Mouse (Mus musculus): ENCODE measurements around the gene Tnfsfm13. TPM values are rescaled to one million over a fixed set of nuclear protein-coding genes. Genes with fewer than 3 reads are reported as not detected.

Gene Tnfsfm13
- polyA plus RNA-seq, 1 experiment from 2014 or later, result 4.4 TPM

GRCm38 (mm10) chr11:69710470-69710869, 14.6 kb upstream of the Tnfsfm13 start:
- 71% methylated on average over 3 of the region's 3 CpGs for WGBS
- H3K4me2 ChIP-seq, result no peak overlapping the region
- no peak overlapping the region for H3K4me3 ChIP-seq (ENCODE audit: low read depth, low read length)
- no peak for ATAC-seq (ENCODE audit: insufficient read depth)
- no peak for DNase-seq
- H3K9ac ChIP-seq, result no peak overlapping the region
- no peak overlapping the region for H3K27ac ChIP-seq (ENCODE audit: low read depth)
- no peaks in the 10 kb centered on the region for H3K27me3 ChIP-seq (ENCODE audit: insufficient read depth, low read length)
- H3K36me3 ChIP-seq (ENCODE audit: insufficient read depth), result no peaks in the 10 kb centered on the region
- no peak for TF ChIP-seq CTCF (IDR thresholded peaks at IDR 0.05; ENCODE audit: low read depth)
- H3K4me1 ChIP-seq (ENCODE audit: insufficient read depth), result no peaks in the 10 kb centered on the region
- no peaks in the 10 kb centered on the region for H3K9me3 ChIP-seq (ENCODE audit: low read depth, low read length)

GRCm38 (mm10) chr11:69709554-69710446, 13.9 kb upstream of the Tnfsfm13 start:
- 42% methylated on average over 11 of the region's 11 CpGs for WGBS
- ATAC-seq (ENCODE audit: insufficient read depth) (no peak), DNase-seq (no peak)
- Histone ChIP-seq H3K27me3 (ENCODE audit: insufficient read depth, low read length) (no peaks in the 10 kb centered on the region), H3K4me3 (ENCODE audit: low read depth, low read length) (no peak overlapping the region), H3K4me1 (ENCODE audit: insufficient read depth) (no peaks in the 10 kb centered on the region), H3K27ac (ENCODE audit: low read depth) (no peak overlapping the region), H3K4me2 (no peak overlapping the region), H3K9ac (no peak overlapping the region; the same call in 1 of the 2 replicates), H3K36me3 (ENCODE audit: insufficient read depth) (no peaks in the 10 kb centered on the region), H3K9me3 (ENCODE audit: low read depth, low read length) (no peaks in the 10 kb centered on the region)
- no peak for TF ChIP-seq CTCF (IDR thresholded peaks at IDR 0.05; ENCODE audit: low read depth)

GRCm38 (mm10) chr11:69708614-69709265, 12.8 kb upstream of the Tnfsfm13 start:
- ATAC-seq (ENCODE audit: insufficient read depth), result no peak
- Histone ChIP-seq H3K27me3 (ENCODE audit: insufficient read depth, low read length) (no peaks in the 10 kb centered on the region), H3K9me3 (ENCODE audit: low read depth, low read length) (no peaks in the 10 kb centered on the region), H3K27ac (ENCODE audit: low read depth) (no peak overlapping the region), H3K36me3 (ENCODE audit: insufficient read depth) (no peaks in the 10 kb centered on the region), H3K4me3 (ENCODE audit: low read depth, low read length) (no peak overlapping the region), H3K9ac (no peak overlapping the region), H3K4me2 (no peak overlapping the region), H3K4me1 (ENCODE audit: insufficient read depth) (no peaks in the 10 kb centered on the region)
- no peak for DNase-seq
- no peak for TF ChIP-seq CTCF (IDR thresholded peaks at IDR 0.05; ENCODE audit: low read depth)
- 65% methylated on average over 3 of the region's 3 CpGs for WGBS

GRCm38 (mm10) chr11:69707873-69708381, 12.0 kb upstream of the Tnfsfm13 start:
- Histone ChIP-seq H3K4me3 (ENCODE audit: low read depth, low read length) (no peak overlapping the region), H3K4me1 (ENCODE audit: insufficient read depth) (no peaks in the 10 kb centered on the region), H3K36me3 (ENCODE audit: insufficient read depth) (no peaks in the 10 kb centered on the region), H3K27ac (ENCODE audit: low read depth) (no peak overlapping the region), H3K9me3 (ENCODE audit: low read depth, low read length) (no peaks in the 10 kb centered on the region), H3K4me2 (no peak overlapping the region), H3K9ac (no peak overlapping the region), H3K27me3 (ENCODE audit: insufficient read depth, low read length) (no peaks in the 10 kb centered on the region)
- TF ChIP-seq CTCF (IDR thresholded peaks at IDR 0.05; ENCODE audit: low read depth), result no peak
- ATAC-seq (ENCODE audit: insufficient read depth) (no peak), DNase-seq (no peak)
- WGBS, result 80% methylated on average over 4 of the region's 4 CpGs

GRCm38 (mm10) chr11:69707480-69707847, 11.6 kb upstream of the Tnfsfm13 start:
- Histone ChIP-seq H3K4me3 (ENCODE audit: low read depth, low read length) (no peak overlapping the region), H3K9ac (no peak overlapping the region), H3K27ac (ENCODE audit: low read depth) (no peak overlapping the region), H3K4me1 (ENCODE audit: insufficient read depth) (no peaks in the 10 kb centered on the region), H3K36me3 (ENCODE audit: insufficient read depth) (no peaks in the 10 kb centered on the region), H3K4me2 (no peak overlapping the region), H3K27me3 (ENCODE audit: insufficient read depth, low read length) (no peaks in the 10 kb centered on the region), H3K9me3 (ENCODE audit: low read depth, low read length) (no peaks in the 10 kb centered on the region)
- no peak for ATAC-seq (ENCODE audit: insufficient read depth)
- 76% methylated on average over 4 of the region's 4 CpGs for whole genome bisulfite sequencing
- DNase-seq, result no peak
- no peak for TF ChIP-seq CTCF (IDR thresholded peaks at IDR 0.05; ENCODE audit: low read depth)

- DNase-seq, result no peak
- Histone ChIP-seq H3K4me1 (ENCODE audit: insufficient read depth) (no peaks in the 10 kb centered on the region), H3K4me3 (ENCODE audit: low read depth, low read length) (no peak overlapping the region), H3K9me3 (ENCODE audit: low read depth, low read length) (no peaks in the 10 kb centered on the region), H3K9ac (no peak overlapping the region), H3K4me2 (no peak overlapping the region), H3K27me3 (ENCODE audit: insufficient read depth, low read length) (no peaks in the 10 kb centered on the region), H3K27ac (ENCODE audit: low read depth) (no peak overlapping the region), H3K36me3 (ENCODE audit: insufficient read depth) (no peaks in the 10 kb centered on the region)
- no peak for ATAC-seq (ENCODE audit: insufficient read depth)
- WGBS, result 47% methylated on average over 6 of the region's 6 CpGs
- no peak for TF ChIP-seq CTCF (IDR thresholded peaks at IDR 0.05; ENCODE audit: low read depth)
Observed at GRCm38 (mm10) chr11:69706775-69707479, 11.0 kb upstream of the Tnfsfm13 start.

- H3K9me3 ChIP-seq (ENCODE audit: low read depth, low read length), result no peaks in the 10 kb centered on the region
- no peaks in the 10 kb centered on the region for H3K4me1 ChIP-seq (ENCODE audit: insufficient read depth)
- TF ChIP-seq CTCF (IDR thresholded peaks at IDR 0.05; ENCODE audit: low read depth), result no peak
- 22% methylated on average over 2 of the region's 2 CpGs for WGBS
- no peak overlapping the region for H3K27ac ChIP-seq (ENCODE audit: low read depth)
- no peak overlapping the region for H3K4me2 ChIP-seq
- H3K36me3 ChIP-seq (ENCODE audit: insufficient read depth), result no peaks in the 10 kb centered on the region
- H3K9ac ChIP-seq, result no peak overlapping the region
- ATAC-seq (ENCODE audit: insufficient read depth), result no peak
- no peaks in the 10 kb centered on the region for H3K27me3 ChIP-seq (ENCODE audit: insufficient read depth, low read length)
- no peak overlapping the region for H3K4me3 ChIP-seq (ENCODE audit: low read depth, low read length)
- no peak for DNase-seq
Observed at GRCm38 (mm10) chr11:69704613-69705010, 8.7 kb upstream of the Tnfsfm13 start.

Measured in lung, embryonic 14.5 days (tissue).